In genomic region chr8:70583476-70584387, GRCm38 (mm10) we compare ENCODE assay signal across 8 mouse cellular contexts. TPM values are rescaled to one million over a fixed set of nuclear protein-coding genes. Genes with fewer than 3 reads are reported as not detected.
DNase-seq lines count a peak whose midpoint lies in the region.
"Had no signal": no experiment of that assay in that cellular context is flagged by ENCODE, and none has a peak within 500 bp of the region (broad histone marks: within the 10 kb centered on the region; RNA-seq: fewer than 3 reads in every experiment).

No protein-coding gene starts in this region.

- peaks cover 88% of the 10 kb centered on the region for H3K36me3 ChIP-seq in heart, embryonic 10.5 days
- peaks cover 95% of the 10 kb centered on the region for H3K36me3 ChIP-seq in embryonic facial prominence, embryonic 10.5 days (replicated peaks)

- DNase-seq in heart, adult 18-20 months, result peak; percentile 81 to 82
- no peak for DNase-seq in heart, embryonic 10.5 days (ENCODE audit: low spot score)
- DNase-seq in layer of hippocampus, postnatal 36 days, result peak; percentile 58 to 69
- DNase-seq in layer of hippocampus, adult 9-10 months (ENCODE audit: low spot score), result no peak
- peak; percentile 86 for DNase-seq in cerebellum, adult 11-12 months
- DNase-seq in cerebellum, postnatal 36 days, result peak; percentile 77 to 80
- no peak for DNase-seq in embryonic facial prominence, embryonic 10.5 days (ENCODE audit: low spot score)

- no peaks in the 10 kb centered on the region for H3K27me3 ChIP-seq in heart, embryonic 10.5 days (ENCODE audit: insufficient read depth, poor library complexity, severe bottlenecking)
- no peaks in the 10 kb centered on the region for H3K27me3 ChIP-seq in embryonic facial prominence, embryonic 10.5 days (replicated peaks; ENCODE audit: low read depth, poor library complexity, severe bottlenecking)
- H3K27me3 ChIP-seq: limb, embryonic 12.5 days had no signal

- H3K27ac ChIP-seq in heart, embryonic 10.5 days, result no peak overlapping the region
- no peak overlapping the region for H3K27ac ChIP-seq in embryonic facial prominence, embryonic 10.5 days (replicated peaks)
- H3K27ac ChIP-seq: limb, embryonic 12.5 days had no signal

- peaks cover 12% of the 10 kb centered on the region for H3K4me1 ChIP-seq in heart, embryonic 10.5 days
- 0 out of 2 replicates have a peak, but pooled peaks cover 4% of the 10 kb centered on the region for H3K4me1 ChIP-seq in embryonic facial prominence, embryonic 10.5 days
- H3K4me1 ChIP-seq: limb, embryonic 12.5 days had no signal

- H3K4me3 ChIP-seq in heart, embryonic 10.5 days, result no peak overlapping the region
- no peak overlapping the region for H3K4me3 ChIP-seq in embryonic facial prominence, embryonic 10.5 days
- H3K4me3 ChIP-seq: limb, embryonic 12.5 days had no signal

- H3K9me3 ChIP-seq in heart, embryonic 10.5 days, result no peaks in the 10 kb centered on the region
- no peaks in the 10 kb centered on the region for H3K9me3 ChIP-seq in embryonic facial prominence, embryonic 10.5 days
- H3K9me3 ChIP-seq: limb, embryonic 12.5 days had no signal

- 89% methylated on average over 18 of the region's 18 CpGs for WGBS in heart, embryonic 10.5 days
- WGBS in embryonic facial prominence, embryonic 10.5 days, result 95% methylated on average over 18 of the region's 18 CpGs

RNA-seq across cellular contexts. Expression of gene Isyna1, which starts 10.4 kb away (rescaled TPM):
- 10 to 100 TPM; 15.4 to 28.2 TPM for total RNA-seq in heart, adult 18-20 months (2021)
- 192 and 214 TPM in 2 replicates for polyA plus RNA-seq in heart, embryonic 10.5 days (2016; fragmentation: Nextera tagmentation; extraction: Ambion mirVana)
- 10 to 100 TPM; 42.9 to 54.3 TPM for total RNA-seq in layer of hippocampus, postnatal 36 days (2021)
- polyA plus RNA-seq in embryonic facial prominence, embryonic 10.5 days (2016; fragmentation: Nextera tagmentation; extraction: Ambion mirVana), result 184 and 187 TPM in 2 replicates

RNA-seq across cellular contexts. Expression of gene Ssbp4, which starts 24.9 kb away (rescaled TPM):
- total RNA-seq in heart, adult 18-20 months (2021), result 10 to 100 TPM; 29.9 to 35.7 TPM
- polyA plus RNA-seq in heart, embryonic 10.5 days (2016; fragmentation: Nextera tagmentation; extraction: Ambion mirVana), result 67.3 and 107 TPM in 2 replicates
- 100 to 1,000 TPM; 276 to 279 TPM for total RNA-seq in layer of hippocampus, postnatal 36 days (2021)
- polyA plus RNA-seq in embryonic facial prominence, embryonic 10.5 days (2016; fragmentation: Nextera tagmentation; extraction: Ambion mirVana), result 105 and 109 TPM in 2 replicates

RNA-seq across cellular contexts. Expression of gene Lrrc25, which starts 32.2 kb away (rescaled TPM):
- total RNA-seq in heart, adult 18-20 months (2021), result 1 to 10 TPM; 1.6 to 2.5 TPM
- 0.15 and 1.4 TPM in 2 replicates for polyA plus RNA-seq in heart, embryonic 10.5 days (2016; fragmentation: Nextera tagmentation; extraction: Ambion mirVana)
- total RNA-seq in layer of hippocampus, postnatal 36 days (2021), result 1 to 10 TPM in 1 of 2 experiments, under 1 TPM in 1; 0.33 to 1.0 TPM
- 0.77 and 0.79 TPM in 2 replicates for polyA plus RNA-seq in embryonic facial prominence, embryonic 10.5 days (2016; fragmentation: Nextera tagmentation; extraction: Ambion mirVana)

RNA-seq across cellular contexts. Expression of gene Ell, which starts 44.5 kb away (rescaled TPM):
- 10 to 100 TPM; 10.9 to 12.0 TPM for total RNA-seq in heart, adult 18-20 months (2021)
- 15.8 and 18.5 TPM in 2 replicates for polyA plus RNA-seq in heart, embryonic 10.5 days (2016; fragmentation: Nextera tagmentation; extraction: Ambion mirVana)
- total RNA-seq in layer of hippocampus, postnatal 36 days (2021), result 10 to 100 TPM; 18.6 to 23.4 TPM
- polyA plus RNA-seq in embryonic facial prominence, embryonic 10.5 days (2016; fragmentation: Nextera tagmentation; extraction: Ambion mirVana), result 20.8 and 21.1 TPM in 2 replicates

RNA-seq across cellular contexts. Expression of gene Gdf15, which starts 48.5 kb away (rescaled TPM):
- total RNA-seq in heart, adult 18-20 months (2021), result 1 to 10 TPM; 1.4 to 2.0 TPM
- 0.43 and 1.6 TPM in 2 replicates for polyA plus RNA-seq in heart, embryonic 10.5 days (2016; fragmentation: Nextera tagmentation; extraction: Ambion mirVana)
- total RNA-seq in layer of hippocampus, postnatal 36 days (2021), result not detected
- polyA plus RNA-seq in embryonic facial prominence, embryonic 10.5 days (2016; fragmentation: Nextera tagmentation; extraction: Ambion mirVana), result 0.14 TPM in 1 of 2 replicates, not detected in the other

Comparison
In these comparisons a context has a peak if more than half of its experiments do, and no peak if none do; other contexts are left out.
1. DNase-seq: peak in heart, adult 18-20 months (2 of 2), layer of hippocampus, postnatal 36 days (2 of 2), cerebellum, adult 11-12 months (single experiment) and cerebellum, postnatal 36 days (2 of 2); none in heart, embryonic 10.5 days (single experiment), layer of hippocampus, adult 9-10 months (single experiment) and embryonic facial prominence, embryonic 10.5 days (single experiment).
2. RNA of gene Ssbp4, which starts 24.9 kb away (total RNA-seq): 276 to 279 TPM in layer of hippocampus, postnatal 36 days; 29.9 to 35.7 TPM in heart, adult 18-20 months; every median in the first group is over 4 times any median in the second.